Mouse (Mus musculus): ENCODE data around the gene Mcm7.

- TF ChIP-seq GATA1 (IDR thresholded peaks at IDR 0.05; ENCODE audit: low read length), result no peak
- no peak for TF ChIP-seq TAL1 (IDR thresholded peaks at IDR 0.05; ENCODE audit: low read length)
Measured at GRCm38 (mm10) chr5:138138585-138138984, 33.6 kb downstream of the Mcm7 start.

Measured in erythroblast, embryonic 14.5 days (primary cell).